Mouse (Mus musculus): ENCODE measurements around the gene Neo1.

Gene Neo1

GRCm38 (mm10) chr9:59036159-59036731 lies at the start of gene Neo1:
TSS of gene Neo1 (minus strand) at chr9:59036441.
- peak; percentile 73 for DNase-seq

GRCm38 (mm10) chr9:59075632-59076031 lies 39.4 kb upstream of the Neo1 start:
- DNase-seq: no peak

- no peak for DNase-seq
Measured at GRCm38 (mm10) chr9:59073887-59074286, 37.6 kb upstream of the Neo1 start.

GRCm38 (mm10) chr9:59072076-59072777 lies 36.0 kb upstream of the Neo1 start:
- no peak for DNase-seq

GRCm38 (mm10) chr9:59071220-59071977 lies 35.2 kb upstream of the Neo1 start:
- DNase-seq: no peak

- no peak for DNase-seq
Measured at GRCm38 (mm10) chr9:59070216-59070615, 34.0 kb upstream of the Neo1 start.

GRCm38 (mm10) chr9:59065616-59066301 lies 29.5 kb upstream of the Neo1 start:
- no peak for DNase-seq

- no peak for DNase-seq
Measured at GRCm38 (mm10) chr9:59062409-59062808, 26.2 kb upstream of the Neo1 start.

GRCm38 (mm10) chr9:59060026-59060605 lies 23.9 kb upstream of the Neo1 start:
- DNase-seq: no peak

- no peak for DNase-seq
Measured at GRCm38 (mm10) chr9:59059158-59059557, 22.9 kb upstream of the Neo1 start.

- no peak for DNase-seq
Measured at GRCm38 (mm10) chr9:59058060-59058459, 21.8 kb upstream of the Neo1 start.

- DNase-seq: no peak
Measured at GRCm38 (mm10) chr9:59056281-59056680, 20.0 kb upstream of the Neo1 start.

GRCm38 (mm10) chr9:59041805-59042204 lies 5.6 kb upstream of the Neo1 start:
- DNase-seq: no peak

- peak; percentile 48 for DNase-seq
Measured at GRCm38 (mm10) chr9:59036732-59037341, 596 bp upstream of the Neo1 start.

- peak; percentile 4 for DNase-seq
Measured at GRCm38 (mm10) chr9:59035342-59036158, 691 bp downstream of the Neo1 start.

- DNase-seq: no peak
Measured at GRCm38 (mm10) chr9:59034836-59035235, 1.4 kb downstream of the Neo1 start.

- DNase-seq: no peak
Measured at GRCm38 (mm10) chr9:59033492-59033891, 2.7 kb downstream of the Neo1 start.

GRCm38 (mm10) chr9:59024245-59024844 lies 11.9 kb downstream of the Neo1 start:
- no peak for DNase-seq

- no peak for DNase-seq
Measured at GRCm38 (mm10) chr9:59016060-59016719, 20.1 kb downstream of the Neo1 start.

- DNase-seq: no peak
Measured at GRCm38 (mm10) chr9:59013365-59013764, 22.9 kb downstream of the Neo1 start.

All from thymus, postnatal 4 days (tissue).